Mouse (Mus musculus): ENCODE results near the gene Eya2.

DNA sequence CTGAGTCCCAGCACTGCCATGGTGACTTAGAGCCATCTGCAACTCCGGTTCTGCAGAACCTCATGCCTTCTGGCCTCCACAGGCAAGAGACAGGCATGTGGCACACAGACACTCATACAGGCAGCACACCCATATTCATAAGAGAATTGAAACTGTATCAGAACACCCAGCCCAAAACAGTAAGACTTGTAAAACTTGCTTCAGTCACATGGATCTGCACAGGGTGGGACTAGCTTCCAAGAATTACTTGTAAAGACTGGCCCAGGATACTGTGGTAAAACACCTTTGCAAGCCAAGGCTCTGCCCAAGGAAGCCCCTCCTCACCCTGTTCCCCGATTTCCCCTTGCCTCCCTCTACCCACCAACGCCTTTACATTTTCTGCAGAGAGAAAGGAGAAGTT lies 225.2 kb downstream of the Eya2 start:
- TF ChIP-seq POLR2A (IDR thresholded peaks at IDR 0.05; ENCODE audit: extremely low read depth, insufficient read depth, low read length) (no peak), CTCF (IDR thresholded peaks at IDR 0.05; ENCODE audit: extremely low read depth, insufficient read depth, low read length) (no peak)

Measured in cortical plate, adult 2 months (tissue).